Mouse (Mus musculus): ENCODE data around the gene Dock2.
"Not testable (repeated sequence)": the region's sequence is repeated elsewhere in the genome, so short reads cannot be mapped to it uniquely, and the experiment has no call there.

Dock2 gene

DNA sequence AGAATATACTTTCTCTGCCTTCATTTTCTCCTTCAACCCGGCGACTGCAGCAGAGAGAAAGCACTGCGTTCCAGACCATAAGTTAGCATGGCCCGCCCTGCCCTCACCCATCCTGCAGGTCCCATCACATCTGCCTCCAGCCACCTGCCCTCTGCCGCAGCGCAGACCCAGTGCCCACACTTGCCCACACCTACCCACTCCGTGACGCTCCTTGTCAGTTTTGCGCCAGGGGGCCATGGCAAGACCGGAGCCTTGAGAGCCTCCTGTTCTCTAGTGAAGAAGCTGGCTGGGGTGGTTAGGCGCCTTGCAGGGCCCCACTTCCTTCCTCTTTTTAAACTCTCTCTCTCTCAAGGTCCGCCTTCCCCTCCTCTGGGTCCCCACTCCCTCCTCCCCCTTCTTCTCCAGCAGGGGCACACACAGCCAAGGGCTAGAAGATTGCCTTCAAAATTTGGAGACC lies at the start of gene Dock2:
Gene Dock2, minus strand, starts transcription at position 306 of the 457 bp plus-strand sequence.
- in situ Hi-C loops (cut with MboI; ENCODE audit: low pct_unique_long_range_greater_than_20kb in 1 of 2, low sequenced_read_pairs in 2 of 2, unreplicated experiment in 1 of 2) = no loop called here

DNA sequence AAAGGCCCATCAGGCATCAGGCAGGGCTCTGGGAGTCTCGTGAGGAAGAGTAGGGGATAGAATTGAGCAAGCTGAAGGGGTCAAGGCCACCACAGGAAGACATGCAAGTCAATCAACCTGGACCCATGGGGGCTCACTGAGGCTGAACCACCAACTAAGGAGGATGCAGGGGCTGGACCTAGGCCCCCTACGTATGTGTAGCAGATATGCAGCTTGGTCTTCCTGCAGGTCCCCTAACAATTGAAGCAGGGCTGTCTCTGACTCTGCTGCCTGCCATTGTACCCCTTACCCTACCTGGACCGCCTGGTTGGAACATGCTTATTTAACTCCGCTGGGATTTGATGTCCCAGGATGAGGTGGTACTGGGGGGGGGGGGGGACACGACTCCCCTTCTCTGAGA lies 49.0 kb upstream of the Dock2 start:
- in situ Hi-C loops (cut with MboI; ENCODE audit: low pct_unique_long_range_greater_than_20kb in 1 of 2, low sequenced_read_pairs in 2 of 2, unreplicated experiment in 1 of 2) = loop anchor here in 1 of 2 experiments (25.0 kb wide), 1 partner anchor 855 kb away; no protein-coding TSS in a partner anchor

DNA sequence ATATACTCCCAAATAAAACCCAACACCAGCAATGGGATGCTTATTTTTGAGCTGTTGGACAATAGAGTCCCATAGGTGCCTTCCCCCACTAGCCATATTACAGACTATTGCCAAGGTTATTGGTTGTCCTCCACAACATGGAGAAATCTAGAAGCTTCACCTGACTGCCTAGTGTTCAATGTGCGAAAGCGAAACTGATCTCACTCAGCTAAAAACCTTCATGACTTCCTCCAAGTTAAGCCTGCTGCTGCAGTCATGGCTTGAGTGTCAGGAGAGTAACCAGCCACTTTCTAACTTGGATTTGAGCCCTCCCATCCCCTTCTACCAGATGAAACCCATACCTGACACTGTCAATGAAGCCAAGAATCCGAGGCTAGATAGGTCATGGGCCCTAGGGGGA lies 44.1 kb upstream of the Dock2 start:
- in situ Hi-C loops (cut with MboI; ENCODE audit: low pct_unique_long_range_greater_than_20kb in 1 of 2, low sequenced_read_pairs in 2 of 2, unreplicated experiment in 1 of 2) = loop anchor here in 1 of 2 experiments (25.0 kb wide), 1 partner anchor 859 kb away; no protein-coding TSS in a partner anchor

DNA sequence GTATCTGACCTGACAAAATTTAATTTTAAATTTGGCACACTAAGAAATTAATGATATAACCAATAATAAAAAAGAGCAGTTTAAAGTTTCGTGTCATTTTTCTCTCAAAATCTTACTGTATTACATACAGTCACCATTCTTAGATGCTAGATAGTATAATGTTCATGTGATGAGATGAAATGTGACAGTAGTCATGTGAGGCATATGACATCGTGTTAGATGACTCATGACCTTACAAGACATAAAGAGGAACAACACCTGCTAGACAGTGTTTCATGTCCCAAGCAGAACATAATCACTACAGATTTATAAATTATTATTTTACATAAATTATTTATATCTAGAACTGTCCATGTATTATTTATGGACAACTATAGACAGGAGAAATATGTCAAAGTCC lies 43.2 kb upstream of the Dock2 start:
- in situ Hi-C loops (cut with MboI; ENCODE audit: low pct_unique_long_range_greater_than_20kb in 1 of 2, low sequenced_read_pairs in 2 of 2, unreplicated experiment in 1 of 2) = loop anchor here in 1 of 2 experiments (25.0 kb wide), 1 partner anchor 860 kb away; no protein-coding TSS in a partner anchor

DNA sequence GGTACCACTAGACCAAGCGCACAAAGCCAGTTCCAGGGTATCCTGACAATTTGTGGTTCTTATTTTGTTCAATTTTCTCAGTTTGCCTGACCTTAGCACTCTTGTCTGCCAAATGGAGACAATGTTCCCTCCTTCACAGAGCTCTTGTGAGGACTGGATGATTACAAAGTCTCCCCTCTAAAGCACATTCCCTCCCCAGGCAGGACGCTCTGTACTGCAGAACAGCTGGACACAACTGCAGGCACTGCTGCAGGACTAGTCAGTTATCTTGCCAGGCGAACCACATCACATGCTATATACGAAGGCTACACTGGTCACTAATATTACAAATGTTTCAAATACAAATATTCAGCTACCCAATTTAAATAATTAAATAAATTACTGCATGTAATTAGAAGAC lies 41.1 kb upstream of the Dock2 start:
- in situ Hi-C loops (cut with MboI; ENCODE audit: low pct_unique_long_range_greater_than_20kb in 1 of 2, low sequenced_read_pairs in 2 of 2, unreplicated experiment in 1 of 2) = loop anchor here in 1 of 2 experiments (25.0 kb wide), 1 partner anchor 863 kb away; no protein-coding TSS in a partner anchor

DNA sequence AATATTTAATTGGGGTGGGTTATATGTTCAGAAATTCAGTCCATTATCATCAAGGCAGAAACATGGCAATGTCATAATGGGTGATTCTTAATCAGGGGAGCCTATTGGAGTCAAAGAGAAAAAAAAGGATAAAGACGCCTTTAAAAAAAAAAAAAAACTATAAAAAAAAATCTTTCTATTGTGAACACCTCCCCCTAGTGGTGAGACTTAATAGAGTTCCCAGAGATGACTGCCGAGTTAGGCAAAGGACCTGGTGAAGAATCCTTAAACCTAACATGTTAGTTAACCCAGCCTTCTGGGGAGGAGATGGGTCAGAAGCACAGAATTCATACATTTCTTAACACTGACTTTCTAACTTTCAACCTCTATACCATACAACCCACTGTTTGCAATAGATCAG lies 31.1 kb upstream of the Dock2 start:
- in situ Hi-C loops (cut with MboI; ENCODE audit: low pct_unique_long_range_greater_than_20kb in 1 of 2, low sequenced_read_pairs in 2 of 2, unreplicated experiment in 1 of 2) = no loop called here

DNA sequence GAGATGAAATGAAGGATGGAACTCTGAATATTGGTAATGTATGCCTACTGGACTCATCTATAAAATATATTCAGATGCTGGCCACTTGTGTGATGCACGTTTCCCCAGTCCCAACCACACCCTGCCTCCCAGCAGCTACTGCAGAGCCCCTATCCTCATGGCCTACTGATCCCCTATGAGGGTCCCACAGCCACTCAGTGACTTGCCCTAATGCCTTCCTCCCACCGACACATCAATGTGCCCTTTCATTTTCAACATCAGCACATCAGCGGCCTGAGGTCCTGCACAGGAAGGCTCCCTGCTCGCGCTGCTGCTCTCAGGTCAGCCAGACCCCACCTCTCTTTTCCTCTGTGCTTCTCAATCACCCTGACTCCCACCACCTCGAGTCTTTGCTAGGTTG lies 30.6 kb upstream of the Dock2 start:
- in situ Hi-C loops (cut with MboI; ENCODE audit: low pct_unique_long_range_greater_than_20kb in 1 of 2, low sequenced_read_pairs in 2 of 2, unreplicated experiment in 1 of 2) = no loop called here

DNA sequence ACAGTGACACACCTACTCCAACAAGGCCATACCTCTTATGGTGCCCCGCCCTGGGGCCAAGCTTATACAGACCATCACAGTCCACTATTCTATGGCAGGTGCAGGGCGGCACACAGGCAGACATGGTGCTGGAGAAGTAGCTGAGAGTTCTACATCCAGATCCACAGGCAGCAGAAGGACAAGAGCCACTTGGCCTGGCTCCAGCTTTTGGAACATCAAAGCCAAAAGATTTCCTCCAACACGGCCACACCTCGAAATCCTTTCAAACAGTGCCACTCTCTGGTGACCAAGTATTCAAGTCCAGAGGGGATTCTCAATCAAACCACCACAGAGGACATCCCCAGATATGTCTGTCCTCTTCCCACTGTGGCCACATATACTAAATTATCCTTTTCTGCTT lies 21.3 kb upstream of the Dock2 start:
- in situ Hi-C loops (cut with MboI; ENCODE audit: low pct_unique_long_range_greater_than_20kb in 1 of 2, low sequenced_read_pairs in 2 of 2, unreplicated experiment in 1 of 2) = not testable (repeated sequence)

DNA sequence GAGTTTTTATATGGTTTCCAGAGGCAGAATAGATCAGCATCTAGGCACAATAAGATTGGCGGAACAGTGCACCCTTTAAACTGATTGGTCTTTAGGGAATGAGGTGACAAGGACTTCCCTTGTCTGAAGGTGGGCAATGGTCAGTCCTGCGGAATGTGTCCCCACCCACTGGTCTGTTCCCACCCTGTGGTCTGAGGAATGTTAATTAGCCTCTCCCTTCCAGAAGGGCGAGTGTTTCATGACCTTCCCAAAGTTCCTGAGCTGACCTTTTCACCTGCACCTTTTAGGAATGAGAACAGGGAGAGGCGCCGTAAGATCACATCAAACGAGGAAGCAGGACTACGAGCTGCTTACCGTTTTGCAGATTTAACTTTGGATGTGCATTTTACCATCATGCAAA lies 14.4 kb upstream of the Dock2 start:
- in situ Hi-C loops (cut with MboI; ENCODE audit: low pct_unique_long_range_greater_than_20kb in 1 of 2, low sequenced_read_pairs in 2 of 2, unreplicated experiment in 1 of 2) = not testable (repeated sequence)

DNA sequence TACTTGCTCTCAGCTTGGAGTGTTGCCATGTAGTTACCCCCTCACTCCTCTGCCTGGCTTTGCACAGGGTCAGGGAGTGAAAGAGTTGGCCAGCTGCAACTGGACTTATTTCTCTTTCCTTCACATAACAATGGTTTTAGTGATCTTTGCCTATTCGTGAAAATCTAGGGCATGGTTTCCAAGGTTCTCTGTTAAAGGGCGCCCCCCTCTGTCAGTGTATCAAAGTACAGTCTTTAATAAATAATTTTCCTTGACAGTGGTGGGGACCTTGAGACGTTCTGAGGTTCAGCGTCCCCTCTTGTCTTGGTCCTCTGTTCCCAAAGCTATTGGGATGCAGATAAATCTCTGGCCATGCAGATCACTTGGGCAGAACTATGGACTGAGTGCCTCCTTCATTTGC lies 12.4 kb upstream of the Dock2 start:
- in situ Hi-C loops (cut with MboI; ENCODE audit: low pct_unique_long_range_greater_than_20kb in 1 of 2, low sequenced_read_pairs in 2 of 2, unreplicated experiment in 1 of 2) = no loop called here

DNA sequence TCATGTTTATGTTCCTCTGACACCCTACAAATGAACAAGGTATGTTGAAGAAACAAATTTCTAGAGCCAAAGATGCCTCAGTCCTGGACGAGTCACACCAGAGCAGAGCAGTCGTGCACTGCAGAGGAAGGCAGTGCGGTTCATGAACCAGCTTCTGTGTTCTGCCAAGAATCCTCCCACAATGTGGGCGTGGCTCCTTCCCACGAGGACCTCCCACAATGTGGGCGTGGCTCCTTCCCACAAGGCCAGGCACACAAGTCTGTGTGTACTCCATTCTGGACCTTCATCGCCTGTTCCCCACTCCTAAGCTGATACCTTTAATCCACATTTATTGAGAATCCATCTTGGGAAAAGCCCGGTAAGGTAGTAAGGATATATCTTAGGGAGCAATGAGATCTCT lies 8.2 kb upstream of the Dock2 start:
- in situ Hi-C loops (cut with MboI; ENCODE audit: low pct_unique_long_range_greater_than_20kb in 1 of 2, low sequenced_read_pairs in 2 of 2, unreplicated experiment in 1 of 2) = no loop called here

DNA sequence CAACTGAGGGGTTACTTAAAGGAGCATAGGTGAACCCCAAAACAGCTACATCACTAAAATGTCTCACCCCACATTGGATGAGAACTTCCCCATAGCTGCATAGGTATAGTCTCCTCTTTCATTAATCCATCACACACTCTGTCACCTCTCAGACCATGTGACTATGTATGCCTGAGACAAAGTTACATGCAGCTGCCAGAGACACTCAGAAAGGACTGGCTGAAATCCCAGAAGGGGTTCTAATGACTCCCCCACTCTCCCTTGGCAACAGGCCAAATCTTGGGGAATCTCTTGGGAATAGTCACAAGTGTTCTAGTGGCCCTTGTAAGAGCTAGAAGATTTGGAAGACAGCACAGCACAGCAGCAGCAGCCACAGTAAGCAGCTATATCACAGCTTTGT lies 1.2 kb upstream of the Dock2 start:
- in situ Hi-C loops (cut with MboI; ENCODE audit: low pct_unique_long_range_greater_than_20kb in 1 of 2, low sequenced_read_pairs in 2 of 2, unreplicated experiment in 1 of 2) = no loop called here

DNA sequence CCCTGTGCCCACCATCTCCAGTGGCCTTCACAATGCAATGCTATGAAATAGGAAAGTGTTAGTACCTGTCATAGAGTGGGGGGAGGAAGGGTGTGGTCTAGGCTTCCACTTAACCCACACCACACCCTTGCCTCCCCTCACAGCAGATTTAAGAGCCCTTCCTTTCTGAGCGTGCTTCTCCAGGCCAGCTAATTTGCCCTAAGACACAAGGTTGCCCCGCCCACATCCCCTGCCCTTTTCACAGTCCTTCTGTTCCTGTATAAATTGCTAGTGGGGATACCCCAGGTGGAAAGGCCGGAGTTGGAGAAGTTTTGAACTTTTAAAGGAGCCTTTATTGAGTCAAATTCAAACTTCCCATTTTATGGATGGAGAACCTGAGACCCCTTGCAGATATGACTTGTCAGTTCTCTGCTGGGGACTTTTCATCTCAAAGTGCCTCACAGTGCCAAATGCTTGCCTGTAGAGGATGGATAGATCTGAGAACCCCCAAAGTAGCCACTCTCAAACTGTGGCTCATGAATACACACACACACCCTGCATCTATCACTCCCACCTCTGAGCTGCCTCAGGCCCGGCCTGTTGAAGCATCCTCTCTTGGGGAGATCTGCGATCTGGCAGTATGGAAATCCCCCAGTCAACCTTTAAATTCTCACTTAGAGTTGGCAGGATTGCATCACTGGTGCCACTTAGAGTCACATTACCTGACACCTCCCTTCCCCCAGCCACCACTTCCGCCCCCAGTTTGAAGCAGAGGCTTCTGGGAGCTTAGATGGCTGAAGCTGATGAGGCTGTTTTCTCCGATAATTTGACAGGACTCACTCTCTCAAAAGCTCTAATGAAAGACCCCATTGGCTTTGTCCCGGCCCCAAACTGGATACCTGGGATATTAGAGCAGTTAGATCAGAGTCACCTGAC lies 919 bp downstream of the Dock2 start:
- in situ Hi-C loops (cut with MboI; ENCODE audit: low pct_unique_long_range_greater_than_20kb in 1 of 2, low sequenced_read_pairs in 2 of 2, unreplicated experiment in 1 of 2) = no loop called here

DNA sequence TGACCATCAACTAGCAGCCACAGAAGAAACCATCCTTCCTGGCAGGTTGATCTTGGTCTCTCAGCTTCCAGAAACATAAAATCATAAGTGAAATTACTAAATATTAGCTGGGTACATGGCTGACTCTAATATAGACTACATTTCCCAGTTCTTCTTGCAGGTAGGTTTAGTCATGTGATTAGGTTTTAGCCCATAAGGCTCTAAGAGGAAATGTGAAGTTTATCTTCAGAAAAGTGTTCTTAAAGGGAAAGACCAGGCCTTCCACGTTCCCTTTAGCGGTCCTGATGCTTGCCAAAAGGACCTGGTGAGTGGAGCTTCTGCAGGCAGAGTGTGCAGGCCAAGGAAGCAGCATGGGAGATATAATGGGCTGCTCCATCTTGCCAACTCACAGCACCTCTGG lies 2.9 kb downstream of the Dock2 start:
- in situ Hi-C loops (cut with MboI; ENCODE audit: low pct_unique_long_range_greater_than_20kb in 1 of 2, low sequenced_read_pairs in 2 of 2, unreplicated experiment in 1 of 2) = no loop called here

DNA sequence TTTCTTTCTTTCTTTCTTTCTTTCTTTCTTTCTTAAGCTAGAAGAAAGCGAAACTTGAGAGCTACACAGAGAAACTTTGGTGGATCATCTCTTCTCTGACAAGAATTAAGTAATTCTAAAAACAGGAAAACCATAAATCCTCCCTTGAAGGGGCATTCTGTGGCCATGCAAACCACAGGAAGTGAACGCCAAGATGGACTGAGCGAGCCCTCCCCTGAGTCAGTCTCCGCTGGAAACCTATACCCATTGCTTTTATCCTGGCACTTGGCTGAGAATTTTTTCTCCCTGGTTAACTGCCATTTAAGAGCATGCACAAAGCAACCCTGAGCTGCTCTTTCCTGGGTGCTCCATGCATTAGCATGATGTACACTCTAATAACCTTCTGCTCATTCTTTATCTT lies 3.7 kb downstream of the Dock2 start:
- in situ Hi-C loops (cut with MboI; ENCODE audit: low pct_unique_long_range_greater_than_20kb in 1 of 2, low sequenced_read_pairs in 2 of 2, unreplicated experiment in 1 of 2) = no loop called here

DNA sequence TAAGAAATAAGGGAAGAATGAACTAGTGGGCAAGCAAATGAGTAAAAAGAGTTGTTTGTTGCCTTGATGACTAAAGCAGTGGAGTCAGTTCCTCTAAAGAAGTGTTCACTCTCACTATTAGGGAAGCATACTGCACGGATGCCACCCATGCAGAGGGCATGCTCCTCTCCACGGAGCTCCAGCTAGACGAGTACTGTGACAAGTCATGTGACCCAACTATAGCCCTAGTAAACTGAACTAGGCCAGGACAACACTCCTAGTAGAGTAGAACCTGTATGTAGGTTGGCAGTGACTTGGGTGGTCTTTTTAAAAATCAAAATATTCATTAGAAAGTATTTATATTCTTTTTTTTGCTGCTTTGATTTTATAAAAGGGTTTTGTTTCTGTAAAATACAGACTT lies 5.3 kb downstream of the Dock2 start:
- in situ Hi-C loops (cut with MboI; ENCODE audit: low pct_unique_long_range_greater_than_20kb in 1 of 2, low sequenced_read_pairs in 2 of 2, unreplicated experiment in 1 of 2) = no loop called here

DNA sequence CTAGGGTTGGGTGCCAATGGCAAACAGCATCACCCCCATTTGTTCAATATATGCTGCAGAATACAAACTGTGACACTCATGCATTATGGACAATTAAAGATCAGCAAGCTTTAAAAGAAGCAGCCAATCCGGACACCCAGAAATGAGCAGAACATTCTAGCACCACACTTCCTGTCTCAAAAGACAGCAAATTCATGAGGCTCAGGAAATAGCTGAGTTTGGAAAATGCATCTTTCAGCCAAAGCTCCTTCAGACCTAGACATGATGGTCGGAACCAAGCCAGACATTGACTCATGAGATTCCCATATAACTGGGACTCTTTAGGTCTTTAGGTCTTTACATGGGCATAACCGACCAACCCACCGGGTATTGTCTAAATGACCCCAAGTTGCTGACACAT lies 6.2 kb downstream of the Dock2 start:
- in situ Hi-C loops (cut with MboI; ENCODE audit: low pct_unique_long_range_greater_than_20kb in 1 of 2, low sequenced_read_pairs in 2 of 2, unreplicated experiment in 1 of 2) = no loop called here

DNA sequence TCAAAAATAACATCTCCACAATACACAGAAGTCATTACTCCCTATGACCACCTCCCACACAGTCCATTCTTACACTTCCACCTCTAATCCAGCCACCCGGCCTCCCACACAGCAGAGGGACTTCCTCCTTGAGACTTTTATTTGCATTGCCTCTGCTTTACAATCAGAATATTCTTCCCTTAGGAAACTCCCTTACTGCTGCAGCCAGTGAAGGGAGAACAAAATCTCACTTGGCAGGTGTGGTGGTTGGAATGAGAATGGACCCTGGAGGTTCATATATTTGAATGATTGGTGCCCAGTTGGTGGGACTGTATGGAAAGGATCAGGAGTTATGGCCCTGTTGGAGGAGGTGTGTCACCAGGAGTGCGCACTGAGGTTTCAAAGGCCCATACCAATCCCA lies 7.6 kb downstream of the Dock2 start:
- in situ Hi-C loops (cut with MboI; ENCODE audit: low pct_unique_long_range_greater_than_20kb in 1 of 2, low sequenced_read_pairs in 2 of 2, unreplicated experiment in 1 of 2) = no loop called here

DNA sequence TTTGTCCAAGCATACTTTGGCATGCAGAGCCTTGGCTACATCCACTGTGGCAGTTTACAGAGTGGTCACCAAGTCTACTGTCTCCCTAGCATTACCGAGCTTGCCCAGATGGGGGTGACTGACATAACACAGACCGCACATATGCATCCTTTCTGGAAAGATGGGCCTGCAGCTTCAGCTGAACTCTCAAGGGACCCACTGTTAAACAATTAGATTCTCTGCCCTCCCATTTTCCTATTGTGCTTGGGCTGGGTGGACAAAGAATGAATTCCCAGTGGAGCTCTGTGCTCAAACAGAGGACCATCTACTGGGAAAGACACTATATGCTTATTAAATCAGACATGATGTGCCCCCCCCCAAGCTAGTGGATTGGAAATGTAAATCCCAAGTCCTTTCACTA lies 9.1 kb downstream of the Dock2 start:
- in situ Hi-C loops (cut with MboI; ENCODE audit: low pct_unique_long_range_greater_than_20kb in 1 of 2, low sequenced_read_pairs in 2 of 2, unreplicated experiment in 1 of 2) = no loop called here

DNA sequence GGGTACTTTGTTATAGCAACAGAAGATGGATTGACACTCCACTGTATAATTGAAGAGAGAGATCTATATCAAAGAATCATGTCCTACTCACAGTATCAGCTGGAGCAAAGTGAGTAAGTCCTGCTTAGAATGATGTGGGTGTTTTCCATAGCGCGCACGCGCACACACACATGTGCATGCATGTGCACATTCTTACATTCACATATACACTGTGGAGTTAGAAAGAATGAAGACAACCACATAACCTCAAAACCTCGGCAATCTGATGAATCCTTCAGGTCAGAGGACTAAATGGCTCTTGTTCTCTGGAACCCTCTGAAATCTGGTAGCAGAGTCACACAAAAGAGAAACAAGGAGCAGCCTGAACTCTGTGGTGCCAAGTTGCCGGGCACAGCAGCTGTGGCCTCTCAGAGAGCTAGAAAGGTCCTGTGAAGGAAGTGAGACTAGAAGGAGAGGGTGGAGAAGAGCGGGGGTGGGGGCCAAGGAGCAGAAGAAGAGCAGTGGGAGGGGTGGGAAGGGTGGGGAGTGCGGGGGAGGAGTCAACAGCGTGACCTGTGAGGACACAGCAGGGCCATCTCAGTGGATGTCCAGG lies 10.3 kb downstream of the Dock2 start:
- in situ Hi-C loops (cut with MboI; ENCODE audit: low pct_unique_long_range_greater_than_20kb in 1 of 2, low sequenced_read_pairs in 2 of 2, unreplicated experiment in 1 of 2) = no loop called here
